Mouse (Mus musculus): ENCODE measurements at regions not wholly inside any gene's neighbourhood (a gene's known extent, or its start where the extent isn't known, plus 50 kb on each side); places are given as distances from the start of the nearest gene placed in this dataset.
"Not testable (repeated sequence)": the region's sequence is repeated elsewhere in the genome, so short reads cannot be mapped to it uniquely, and the experiment has no call there.

DNA sequence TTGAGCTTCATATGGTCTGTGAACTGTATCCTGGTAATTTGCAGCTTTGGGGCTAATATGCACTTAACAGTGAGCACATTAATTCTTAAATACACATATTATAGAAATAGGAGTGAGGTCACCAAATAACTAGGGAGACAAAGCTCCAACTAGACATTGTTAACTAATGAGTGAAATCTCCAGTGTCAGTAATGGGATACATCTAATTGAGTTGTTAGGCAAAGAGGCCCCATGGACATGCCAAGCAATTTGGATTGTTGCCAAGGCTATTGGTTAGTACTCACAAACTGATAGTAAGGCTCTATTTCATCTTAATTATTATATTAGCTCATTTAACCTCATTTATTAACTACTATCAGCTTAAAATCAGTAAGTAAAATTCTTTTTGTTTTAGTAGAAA, 698.5 kb downstream of the Triml1 start:
- in situ Hi-C loops (cut with MboI; ENCODE audit: low pct_unique_long_range_greater_than_20kb): no loop called here
- H3K27me3 ChIP-seq: no peaks in the 10 kb centered on the region
- CTCF ChIA-PET: no interaction called here
- TF ChIP-seq CTCF (IDR thresholded peaks at IDR 0.05): no peak
- POLR2A ChIA-PET: no interaction called here
- no peak for ATAC-seq
- no peak for DNase-seq (ENCODE audit: low read depth, low spot score)

GRCm38 (mm10) chr8:42402632-42403031, 738.7 kb downstream of the Triml1 start:
- ATAC-seq (no peak), DNase-seq (ENCODE audit: low read depth, low spot score) (no peak)
- CTCF ChIA-PET: no interaction called here
- H3K27me3 ChIP-seq: no peaks in the 10 kb centered on the region
- TF ChIP-seq CTCF (IDR thresholded peaks at IDR 0.05): no peak
- POLR2A ChIA-PET: no interaction called here
- in situ Hi-C loops (cut with MboI; ENCODE audit: low pct_unique_long_range_greater_than_20kb): no loop called here

DNA sequence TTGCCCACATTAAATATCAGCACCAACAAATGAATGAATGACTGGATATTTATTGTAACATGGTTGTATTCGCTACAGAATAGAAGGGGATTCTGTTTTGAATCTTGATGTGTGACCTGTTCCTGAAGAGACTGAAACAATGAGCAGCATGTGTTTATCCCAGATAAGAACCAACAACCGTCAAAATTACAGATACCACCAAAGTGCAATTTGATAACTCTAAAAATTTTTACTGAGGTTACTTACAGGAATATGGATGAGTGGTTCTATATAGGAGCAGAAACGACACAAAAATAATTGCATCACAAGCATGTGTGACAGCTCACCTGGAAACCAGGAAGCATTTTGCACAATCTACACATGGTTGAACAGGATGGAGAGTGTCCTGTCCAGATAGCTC, 744.4 kb downstream of the Triml1 start:
- ATAC-seq (no peak), DNase-seq (ENCODE audit: low read depth, low spot score) (no peak)
- POLR2A ChIA-PET: no interaction called here
- in situ Hi-C loops (cut with MboI; ENCODE audit: low pct_unique_long_range_greater_than_20kb): no loop called here
- CTCF ChIA-PET: interaction anchor here (1.1 kb wide), 1 partner anchor 17 kb away, joined by 3 read pairs; no protein-coding TSS in a partner anchor
- H3K27me3 ChIP-seq: no peaks in the 10 kb centered on the region
- no peak for TF ChIP-seq CTCF (IDR thresholded peaks at IDR 0.05)

DNA sequence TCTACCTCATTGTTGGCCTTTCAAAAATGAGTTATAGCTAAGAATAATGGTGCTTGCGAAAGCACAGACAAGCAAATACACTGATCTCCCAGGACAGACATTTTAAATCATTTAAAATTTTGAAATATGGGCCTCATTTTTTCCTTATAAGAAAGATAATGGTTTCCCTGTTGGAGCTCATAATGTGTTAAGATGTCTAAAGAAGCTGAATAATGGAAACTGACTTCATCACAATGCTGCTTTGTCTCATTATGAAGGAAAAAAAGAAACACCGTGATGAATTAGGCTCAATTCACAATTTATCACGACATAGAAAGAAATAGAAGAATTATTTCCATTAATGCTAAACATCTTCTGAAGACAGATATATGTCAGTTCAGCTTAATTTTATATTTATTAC, 752.5 kb downstream of the Triml1 start:
- CTCF ChIA-PET: no interaction called here
- DNase-seq (ENCODE audit: low read depth, low spot score): no peak
- in situ Hi-C loops (cut with MboI; ENCODE audit: low pct_unique_long_range_greater_than_20kb): no loop called here
- no peak for ATAC-seq
- no peaks in the 10 kb centered on the region for H3K27me3 ChIP-seq
- POLR2A ChIA-PET: no interaction called here
- no peak for TF ChIP-seq CTCF (IDR thresholded peaks at IDR 0.05)

DNA sequence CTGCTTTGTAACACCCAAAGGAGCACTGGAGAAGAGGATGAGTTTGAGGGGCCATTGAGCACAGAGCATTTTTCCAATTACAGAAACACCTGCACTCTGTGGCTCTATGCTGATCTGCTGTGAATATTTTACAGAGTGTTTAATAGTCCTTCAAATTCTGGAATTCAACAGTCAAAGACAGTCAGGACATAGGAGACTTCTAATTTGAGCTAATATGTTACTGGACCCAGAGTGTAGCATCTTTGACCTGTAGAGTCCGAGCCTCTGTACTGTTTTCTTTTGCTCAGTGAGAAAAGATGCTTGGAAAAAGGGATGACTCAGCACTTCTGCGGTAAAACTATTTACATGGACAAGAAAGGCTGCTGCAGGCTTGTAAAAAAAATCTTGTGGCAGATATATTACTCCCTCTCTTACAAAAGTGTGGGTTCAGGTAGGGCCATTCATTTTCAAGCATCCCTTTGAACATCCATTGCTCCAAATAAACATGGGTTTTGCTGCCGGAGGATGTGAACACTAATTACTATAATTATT, 793.1 kb downstream of the Triml1 start:
- in situ Hi-C loops (cut with MboI; ENCODE audit: low pct_unique_long_range_greater_than_20kb): no loop called here
- ChIA-PET POLR2A (no interaction called here), CTCF (no interaction called here)
- no peak for ATAC-seq
- no peak for TF ChIP-seq CTCF (IDR thresholded peaks at IDR 0.05)
- peaks cover 3% of the 10 kb centered on the region for H3K27me3 ChIP-seq
- no peak for DNase-seq (ENCODE audit: low read depth, low spot score)

DNA sequence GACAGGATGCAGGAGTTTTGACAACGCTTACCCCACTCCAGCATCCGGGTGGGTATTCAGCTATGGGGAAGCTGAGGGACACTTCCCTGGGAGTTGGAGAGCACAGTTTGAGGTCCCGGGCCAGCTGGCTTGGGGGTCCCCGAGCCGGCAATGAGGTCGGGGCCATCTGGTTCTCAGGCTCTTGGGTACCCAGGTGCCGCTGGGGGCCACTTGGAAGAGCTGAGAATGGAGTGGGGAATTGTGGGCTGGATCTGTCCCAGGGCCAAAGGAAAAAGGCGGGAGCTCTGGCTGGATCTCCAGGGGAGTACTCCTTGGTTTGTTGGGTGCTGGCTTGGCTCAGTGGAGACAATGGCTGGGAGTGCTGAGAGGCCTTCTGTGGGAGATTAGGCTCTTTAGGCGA, 806.6 kb downstream of the Triml1 start:
- ChIA-PET POLR2A (no interaction called here), CTCF (no interaction called here)
- no peak for DNase-seq (ENCODE audit: low read depth, low spot score)
- H3K27me3 ChIP-seq: no peaks in the 10 kb centered on the region
- in situ Hi-C loops (cut with MboI; ENCODE audit: low pct_unique_long_range_greater_than_20kb): no loop called here
- ATAC-seq: no peak
- no peak for TF ChIP-seq CTCF (IDR thresholded peaks at IDR 0.05)

DNA sequence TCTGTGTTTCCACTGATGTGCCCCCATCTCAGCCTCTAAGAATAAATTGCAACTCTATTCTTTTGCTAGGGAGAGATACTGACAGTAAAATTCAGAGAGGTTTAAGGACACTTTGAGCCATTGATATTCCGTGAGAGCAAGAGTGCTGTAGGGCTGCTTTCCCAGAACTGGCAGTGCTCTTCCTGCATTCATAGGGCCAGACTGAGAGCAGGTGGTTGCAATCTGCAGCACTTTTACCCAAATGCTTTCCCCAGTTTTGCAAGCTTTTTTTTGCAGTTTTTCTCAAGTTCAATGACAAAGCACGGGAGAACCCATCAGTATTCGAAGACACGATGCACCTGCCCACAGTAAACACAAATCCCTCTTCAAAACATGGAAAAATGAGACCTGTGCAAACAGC, 816.6 kb downstream of the Triml1 start:
- CTCF ChIA-PET: no interaction called here
- ATAC-seq (no peak), DNase-seq (ENCODE audit: low read depth, low spot score) (no peak)
- H3K27me3 ChIP-seq: no peaks in the 10 kb centered on the region
- TF ChIP-seq CTCF (IDR thresholded peaks at IDR 0.05): no peak
- POLR2A ChIA-PET: no interaction called here
- in situ Hi-C loops (cut with MboI; ENCODE audit: low pct_unique_long_range_greater_than_20kb): no loop called here

DNA sequence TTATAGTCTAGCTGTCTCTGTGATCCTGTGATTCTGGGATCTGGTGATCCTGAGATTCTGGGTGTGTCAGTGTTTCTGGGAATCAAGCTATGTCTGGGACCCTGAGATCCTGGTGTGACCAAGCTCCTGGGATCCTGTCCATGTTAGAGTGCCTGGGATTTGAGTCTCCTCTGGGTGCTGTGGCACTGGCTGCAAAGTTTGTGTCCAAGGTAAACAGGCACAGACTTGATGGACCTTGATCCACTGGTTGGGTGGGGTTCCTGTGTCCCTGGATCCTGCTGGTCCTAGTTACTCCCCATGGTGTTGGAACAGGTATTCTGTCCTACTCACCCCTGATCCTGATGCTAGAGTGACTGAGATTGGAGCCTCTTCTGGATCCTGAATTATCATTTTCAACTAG, 818.4 kb downstream of the Triml1 start:
- no peak for TF ChIP-seq CTCF (IDR thresholded peaks at IDR 0.05)
- in situ Hi-C loops (cut with MboI; ENCODE audit: low pct_unique_long_range_greater_than_20kb): no loop called here
- DNase-seq (ENCODE audit: low read depth, low spot score) (no peak), ATAC-seq (no peak)
- POLR2A ChIA-PET: no interaction called here
- CTCF ChIA-PET: no interaction called here
- no peaks in the 10 kb centered on the region for H3K27me3 ChIP-seq

DNA sequence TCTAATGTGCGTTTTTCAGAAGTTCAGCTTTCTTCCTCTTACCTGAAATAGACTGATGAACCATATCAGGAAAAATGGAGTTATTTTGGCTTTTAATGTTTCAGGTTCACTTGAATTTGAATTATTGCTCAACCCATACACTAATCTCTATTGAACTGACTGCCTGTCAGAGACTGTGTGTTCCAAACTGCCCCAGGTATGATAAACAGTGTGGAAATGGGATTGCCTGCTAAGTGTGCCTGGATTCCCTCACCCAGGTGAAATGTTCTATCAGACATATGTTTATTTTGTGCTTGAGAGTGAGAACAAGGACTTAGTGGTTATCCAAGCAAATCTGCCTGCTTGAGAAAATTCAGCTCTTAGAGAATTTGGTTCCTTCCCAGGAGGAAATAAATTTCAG, 830.2 kb downstream of the Triml1 start:
- DNase-seq (ENCODE audit: low read depth, low spot score): no peak
- ChIA-PET POLR2A (no interaction called here), CTCF (no interaction called here)
- in situ Hi-C loops (cut with MboI; ENCODE audit: low pct_unique_long_range_greater_than_20kb): no loop called here
- no peak for ATAC-seq
- no peak for TF ChIP-seq CTCF (IDR thresholded peaks at IDR 0.05)
- no peaks in the 10 kb centered on the region for H3K27me3 ChIP-seq

DNA sequence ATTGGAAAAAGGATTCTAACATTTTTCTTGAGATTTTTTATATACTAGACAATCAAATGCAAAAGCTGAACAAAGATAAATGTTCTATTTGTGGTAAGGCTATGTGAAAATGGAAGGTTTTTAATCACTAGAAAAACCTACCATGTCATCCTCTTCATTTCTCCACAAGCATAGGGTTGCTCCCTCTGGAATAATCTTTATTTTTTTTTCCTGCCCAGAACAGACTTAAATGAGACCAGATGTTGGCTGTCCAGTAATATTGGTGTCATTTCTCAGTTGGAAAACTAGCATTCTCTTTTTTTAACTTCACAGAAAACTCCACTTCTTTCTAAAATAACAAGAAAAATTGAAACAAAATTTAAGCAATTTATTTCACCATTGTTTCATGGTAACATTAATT, 849.9 kb downstream of the Triml1 start:
- DNase-seq (ENCODE audit: low read depth, low spot score) (no peak), ATAC-seq (no peak)
- in situ Hi-C loops (cut with MboI; ENCODE audit: low pct_unique_long_range_greater_than_20kb): no loop called here
- ChIA-PET CTCF (interaction anchor here (1.0 kb wide), 1 partner anchor 75 kb away, joined by 3 read pairs; no protein-coding TSS in a partner anchor), POLR2A (no interaction called here)
- H3K27me3 ChIP-seq: peaks cover 3% of the 10 kb centered on the region
- TF ChIP-seq CTCF (IDR thresholded peaks at IDR 0.05): no peak

DNA sequence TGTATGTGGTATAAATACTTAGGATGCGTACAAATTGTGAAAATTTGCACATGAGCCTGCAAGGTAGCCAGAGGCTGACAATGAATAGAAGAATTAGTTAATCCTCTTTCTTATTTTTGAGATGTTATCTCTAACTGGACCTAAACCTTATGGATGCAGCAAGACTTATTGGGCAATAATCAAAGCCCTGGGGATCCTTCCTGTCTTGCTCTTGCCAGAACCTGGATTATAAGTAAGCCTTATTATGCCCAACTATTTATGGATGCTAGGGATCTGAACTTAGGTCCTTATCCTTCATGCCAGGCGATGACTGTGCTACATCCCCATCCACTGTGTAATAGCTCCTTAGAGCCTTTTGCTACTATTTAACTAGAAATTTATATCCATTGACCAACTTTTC, 859.3 kb downstream of the Triml1 start:
- DNase-seq (ENCODE audit: low read depth, low spot score): no peak
- CTCF ChIA-PET: no interaction called here
- no peaks in the 10 kb centered on the region for H3K27me3 ChIP-seq
- in situ Hi-C loops (cut with MboI; ENCODE audit: low pct_unique_long_range_greater_than_20kb): no loop called here
- no peak for ATAC-seq
- POLR2A ChIA-PET: no interaction called here
- no peak for TF ChIP-seq CTCF (IDR thresholded peaks at IDR 0.05)

DNA sequence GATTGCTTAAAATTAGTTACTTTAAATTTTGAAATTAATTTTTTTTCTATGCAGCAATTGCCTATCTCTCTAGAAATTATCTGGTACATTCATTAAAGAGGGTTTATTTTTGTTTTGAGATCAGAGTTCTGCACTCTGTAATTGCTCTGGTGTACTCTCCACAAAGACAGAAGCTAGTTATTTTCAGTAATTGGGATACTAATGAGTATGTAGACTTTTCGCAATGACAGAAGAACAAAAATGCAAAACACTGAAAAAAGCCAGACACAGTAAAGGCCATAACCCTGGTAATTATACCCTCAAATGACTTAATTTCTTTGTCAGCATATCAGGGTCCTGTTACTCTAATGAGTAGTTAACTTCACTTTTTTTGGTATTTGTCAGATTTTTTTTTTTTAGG, 836.5 kb upstream of the Frg1 start:
- no peak for ATAC-seq
- H3K27me3 ChIP-seq: peaks cover 9% of the 10 kb centered on the region
- no peak for TF ChIP-seq CTCF (IDR thresholded peaks at IDR 0.05)
- in situ Hi-C loops (cut with MboI; ENCODE audit: low pct_unique_long_range_greater_than_20kb): no loop called here
- CTCF ChIA-PET: no interaction called here
- POLR2A ChIA-PET: no interaction called here
- DNase-seq (ENCODE audit: low read depth, low spot score): no peak

- in situ Hi-C loops (cut with MboI; ENCODE audit: low pct_unique_long_range_greater_than_20kb); H3K27me3 ChIP-seq; DNase-seq (ENCODE audit: low read depth, low spot score); POLR2A ChIA-PET; ATAC-seq; CTCF ChIA-PET: not testable (repeated sequence)
Observed at GRCm38 (mm10) chr8:42242321-42242720, 825.4 kb upstream of the Frg1 start.

All from Patski (cell line).